Mouse (Mus musculus) stomach, embryonic 15.5 days (tissue): ENCODE measurements around the gene Vipr1. TPM values are rescaled to one million over a fixed set of nuclear protein-coding genes. Genes with fewer than 3 reads are reported as not detected.
A peak's percentile ranks its signal among the peaks of the same experiment; 100 is the strongest.

Source experiments
- ATAC-seq: fragments of 200-750 bp; cut with Nextera tagmentation; 2 replicates; pipeline ENCODE4 v1.8.0; 2017; ENCODE audit warnings: low read depth, moderate number of reproducible peaks, moderate TSS enrichment; ENCODE audit not compliant: insufficient read depth, low FRiP score
- H3K27ac ChIP-seq: fragments of 300-500 bp; sonication (generic); 2 replicates; pipeline ENCODE4 v1.5.1; 2015; ENCODE audit warnings: mild to moderate bottlenecking, inconsistent platforms
- H3K27me3 ChIP-seq: fragments of 300-500 bp; sonication (generic); replicated peaks from 2 replicates; pipeline ENCODE4 v1.6.1; 2015; ENCODE audit warnings: inconsistent platforms
- H3K36me3 ChIP-seq: fragments of 300-500 bp; sonication (generic); 2 replicates; pipeline ENCODE4 v1.6.1; 2015; ENCODE audit warnings: inconsistent platforms
- H3K4me1 ChIP-seq: fragments of 300-500 bp; sonication (generic); 2 replicates; pipeline ENCODE4 v1.6.1; 2015; ENCODE audit warnings: inconsistent platforms
- H3K4me2 ChIP-seq: fragments of 300-500 bp; sonication (generic); 2 replicates; pipeline ENCODE4 v1.6.1; 2015; ENCODE audit warnings: mild to moderate bottlenecking, inconsistent platforms
- H3K4me3 ChIP-seq: fragments of 300-500 bp; sonication (generic); replicated peaks from 2 replicates; pipeline ENCODE4 v1.5.1; 2015; ENCODE audit warnings: inconsistent platforms
- H3K9ac ChIP-seq: fragments of 300-500 bp; sonication (generic); 2 replicates; pipeline ENCODE4 v1.6.1; 2015; ENCODE audit warnings: inconsistent platforms
- H3K9me3 ChIP-seq: fragments of 300-500 bp; sonication (generic); 2 replicates; pipeline ENCODE4 v1.6.1; 2016; ENCODE audit warnings: inconsistent platforms
- WGBS: fragments of 180-500 bp; shearing (Covaris S2); methylation state at CpG from one replicate; pipeline ENCODE4 v1.1.7; 2015; 5-methylcytosine and 5-hydroxymethylcytosine counted together
- polyA plus RNA-seq: library from polyadenylated mRNA; unstranded; fragments of >200 nt; fragmentation: Nextera tagmentation; extraction: Ambion mirVana; gene quantifications from 2 replicates; pipeline ENCODE4 v1.2.1, GENCODE M21; 2015

The Vipr1 gene
- polyA plus RNA-seq, 1 experiment from 2014 or later: 1.6 TPM

DNA sequence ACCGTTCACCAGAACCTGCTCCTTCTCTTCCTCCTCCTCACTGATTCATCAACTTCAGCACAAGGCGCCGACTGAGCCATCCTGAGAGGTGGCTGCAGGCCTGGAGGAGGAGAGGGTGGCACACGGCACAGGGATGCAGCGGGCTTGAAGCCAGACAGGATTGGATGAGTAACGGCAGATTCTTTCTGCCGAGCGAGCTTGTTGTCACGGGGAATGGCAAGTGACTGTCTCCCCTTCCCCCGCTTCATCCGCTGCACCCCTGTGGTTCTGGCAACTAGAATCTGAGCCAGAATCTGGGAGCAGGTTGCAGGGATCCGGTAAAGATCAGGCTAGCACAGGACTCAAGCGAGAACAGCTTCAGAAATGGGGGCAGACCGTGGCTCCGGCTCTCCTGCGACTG, 2.7 kb upstream of the Vipr1 start:
- Histone ChIP-seq H3K4me1 (peaks cover 12% of the 10 kb centered on the region; the same call in 1 of the 2 replicates), H3K9me3 (no peaks in the 10 kb centered on the region), H3K27me3 (peaks cover 51% of the 10 kb centered on the region), H3K27ac (no peak overlapping the region), H3K4me2 (no peak overlapping the region), H3K36me3 (no peaks in the 10 kb centered on the region), H3K9ac (no peak overlapping the region), H3K4me3 (no peak overlapping the region)
- 55% methylated on average over 16 of the region's 16 CpGs for WGBS
- ATAC-seq: no peak

DNA sequence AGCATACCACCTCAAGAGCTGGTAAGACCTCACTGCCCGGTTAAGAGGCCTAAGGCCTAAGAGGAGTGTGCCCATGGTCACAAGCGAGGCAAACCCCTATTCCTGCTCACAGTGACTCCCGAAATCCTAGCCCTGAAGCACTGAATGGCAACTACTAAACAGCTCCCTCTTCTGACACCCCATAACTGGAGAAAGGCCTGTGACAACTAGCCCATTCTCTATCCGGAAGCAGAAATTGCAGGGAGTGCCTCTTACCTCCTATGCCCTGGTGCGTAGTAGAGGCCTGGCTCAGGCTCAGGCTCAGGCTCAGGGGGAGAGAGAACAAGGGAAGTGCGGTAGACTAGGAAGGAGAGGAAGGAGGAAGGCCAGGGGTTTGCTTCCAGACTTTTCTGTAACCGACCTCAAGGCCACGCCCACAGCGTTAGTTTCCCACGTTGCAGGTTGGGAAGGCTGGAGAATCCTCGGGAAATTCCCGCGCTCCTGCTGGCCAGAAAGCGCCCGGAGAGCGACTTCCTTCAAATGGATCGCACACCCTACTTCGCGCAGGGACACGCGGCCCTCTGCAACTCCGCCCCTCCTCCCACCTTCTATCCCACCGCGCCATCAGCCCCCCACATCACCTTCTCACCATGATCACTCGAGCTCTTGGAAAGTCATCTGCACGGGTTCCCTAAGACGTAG, 1.1 kb upstream of the Vipr1 start:
- Histone ChIP-seq H3K4me1 (peaks cover 12% of the 10 kb centered on the region; the same call in 1 of the 2 replicates), H3K36me3 (no peaks in the 10 kb centered on the region), H3K9ac (no peak overlapping the region), H3K4me2 (peak overlapping the region; percentile 100), H3K4me3 (peak overlapping the region; percentile 53), H3K9me3 (no peaks in the 10 kb centered on the region), H3K27ac (no peak overlapping the region), H3K27me3 (peaks cover 51% of the 10 kb centered on the region)
- WGBS: 13% methylated on average over 27 of the region's 27 CpGs
- ATAC-seq: no peak

- Histone ChIP-seq H3K36me3 (no peaks in the 10 kb centered on the region), H3K9ac (peak within 1 kb of the TSS; percentile 42; the same call in 1 of the 2 replicates), H3K27me3 (peaks cover 51% of the 10 kb centered on the region), H3K4me1 (peaks cover 12% of the 10 kb centered on the region; the same call in 1 of the 2 replicates), H3K27ac (no peak within 1 kb of the TSS), H3K4me3 (peak within 1 kb of the TSS; percentile 53), H3K9me3 (no peaks in the 10 kb centered on the region), H3K4me2 (peak within 1 kb of the TSS; percentile 100)
- WGBS: 0% methylated on average over 26 of the region's 26 CpGs
- ATAC-seq: peak; percentile 72
These were observed 515 bp upstream of the Vipr1 start, which contains the start of gene Lyzl4 for GRCm38 (mm10) chr9:121642001-121642400. Lyzl4 (minus strand) TSS chr9:121642096.

DNA sequence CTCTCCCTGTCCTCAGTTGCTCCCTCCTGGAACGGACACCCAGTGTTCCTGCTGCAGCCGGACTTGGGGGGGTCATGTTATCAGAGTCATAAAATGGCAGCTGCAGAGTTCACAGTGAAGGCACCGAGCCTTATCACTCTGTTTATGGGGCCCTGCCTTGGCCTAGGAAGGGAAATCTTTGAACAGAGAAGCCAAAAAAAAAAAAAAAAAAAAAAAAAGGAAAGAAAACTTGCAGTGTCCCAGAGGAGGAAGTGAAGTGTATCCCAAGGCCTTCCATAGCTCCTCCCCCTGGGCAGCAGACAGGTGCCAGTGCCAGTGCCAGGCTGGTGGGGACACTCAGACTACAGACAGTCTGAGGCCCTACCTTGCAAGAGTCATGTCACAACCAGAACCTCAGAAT, 2.3 kb downstream of the Vipr1 start:
- no peak for ATAC-seq
- 53% methylated on average over 3 of the region's 3 CpGs for WGBS

GRCm38 (mm10) chr9:121647026-121647425, 4.5 kb downstream of the Vipr1 start:
- no peaks in the 10 kb centered on the region for H3K36me3 ChIP-seq
- no peak overlapping the region for H3K4me2 ChIP-seq
- no peaks in the 10 kb centered on the region for H3K9me3 ChIP-seq
- H3K4me1 ChIP-seq: peaks cover 5% of the 10 kb centered on the region; the same call in 1 of the 2 replicates
- H3K4me3 ChIP-seq: no peak overlapping the region
- H3K27me3 ChIP-seq: peaks cover 23% of the 10 kb centered on the region
- no peak overlapping the region for H3K27ac ChIP-seq
- WGBS: 55% methylated on average over 7 of the region's 7 CpGs
- no peak for ATAC-seq
- no peak overlapping the region for H3K9ac ChIP-seq

More for the DNA sequence above, 2.3 kb downstream of the Vipr1 start:
- Histone ChIP-seq H3K4me2 (no peak overlapping the region), H3K4me1 (peaks cover 12% of the 10 kb centered on the region; the same call in 1 of the 2 replicates), H3K27me3 (peaks cover 45% of the 10 kb centered on the region), H3K4me3 (no peak overlapping the region), H3K9ac (no peak overlapping the region), H3K9me3 (no peaks in the 10 kb centered on the region), H3K36me3 (no peaks in the 10 kb centered on the region), H3K27ac (no peak overlapping the region)

DNA sequence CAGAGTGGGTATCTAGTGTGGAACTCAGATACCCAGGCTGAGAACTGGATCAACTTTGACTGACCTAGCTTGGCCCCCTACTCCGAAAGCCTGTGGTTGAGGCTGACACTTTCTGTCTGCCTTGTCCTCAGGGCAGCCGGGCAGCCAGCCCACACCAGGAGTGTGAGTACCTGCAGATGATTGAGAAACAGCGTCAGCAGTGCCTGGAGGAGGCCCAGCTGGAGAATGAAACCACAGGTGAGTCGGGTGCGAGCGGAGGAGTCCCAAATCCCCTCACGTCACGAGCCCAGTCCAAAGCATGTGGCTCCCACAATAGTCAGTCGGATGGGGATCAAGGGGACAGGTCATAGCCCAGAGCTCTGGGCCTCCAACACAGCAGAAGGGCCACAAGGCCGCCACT, 11.2 kb downstream of the Vipr1 start:
- Histone ChIP-seq H3K4me1 (no peaks in the 10 kb centered on the region), H3K4me2 (no peak overlapping the region), H3K9me3 (no peaks in the 10 kb centered on the region), H3K27ac (no peak overlapping the region), H3K9ac (no peak overlapping the region), H3K4me3 (no peak overlapping the region), H3K27me3 (no peaks in the 10 kb centered on the region), H3K36me3 (no peaks in the 10 kb centered on the region)
- WGBS: 84% methylated on average over 10 of the region's 10 CpGs
- ATAC-seq: no peak

- WGBS: 85% methylated on average over 5 of the region's 5 CpGs
- ATAC-seq: no peak
- Histone ChIP-seq H3K9ac (no peak overlapping the region), H3K4me3 (no peak overlapping the region), H3K4me2 (no peak overlapping the region), H3K27ac (no peak overlapping the region), H3K36me3 (no peaks in the 10 kb centered on the region), H3K9me3 (no peaks in the 10 kb centered on the region), H3K4me1 (no peaks in the 10 kb centered on the region), H3K27me3 (no peaks in the 10 kb centered on the region)
These were observed 13.8 kb downstream of the Vipr1 start for GRCm38 (mm10) chr9:121656322-121656721.

GRCm38 (mm10) chr9:121657143-121657542, 14.6 kb downstream of the Vipr1 start:
- H3K4me2 ChIP-seq: no peak overlapping the region
- H3K27me3 ChIP-seq: no peaks in the 10 kb centered on the region
- ATAC-seq: no peak
- 59% methylated on average over 13 of the region's 13 CpGs for WGBS
- no peaks in the 10 kb centered on the region for H3K4me1 ChIP-seq
- H3K4me3 ChIP-seq: no peak overlapping the region
- H3K9me3 ChIP-seq: no peaks in the 10 kb centered on the region
- no peaks in the 10 kb centered on the region for H3K36me3 ChIP-seq
- no peak overlapping the region for H3K9ac ChIP-seq
- no peak overlapping the region for H3K27ac ChIP-seq

GRCm38 (mm10) chr9:121658248-121658647, 15.7 kb downstream of the Vipr1 start:
- no peak overlapping the region for H3K9ac ChIP-seq
- ATAC-seq: no peak
- 56% methylated on average over 7 of the region's 7 CpGs for WGBS
- H3K9me3 ChIP-seq: no peaks in the 10 kb centered on the region
- H3K36me3 ChIP-seq: no peaks in the 10 kb centered on the region
- H3K27me3 ChIP-seq: no peaks in the 10 kb centered on the region
- H3K4me1 ChIP-seq: no peaks in the 10 kb centered on the region
- no peak overlapping the region for H3K4me3 ChIP-seq
- H3K27ac ChIP-seq: no peak overlapping the region
- H3K4me2 ChIP-seq: no peak overlapping the region

DNA sequence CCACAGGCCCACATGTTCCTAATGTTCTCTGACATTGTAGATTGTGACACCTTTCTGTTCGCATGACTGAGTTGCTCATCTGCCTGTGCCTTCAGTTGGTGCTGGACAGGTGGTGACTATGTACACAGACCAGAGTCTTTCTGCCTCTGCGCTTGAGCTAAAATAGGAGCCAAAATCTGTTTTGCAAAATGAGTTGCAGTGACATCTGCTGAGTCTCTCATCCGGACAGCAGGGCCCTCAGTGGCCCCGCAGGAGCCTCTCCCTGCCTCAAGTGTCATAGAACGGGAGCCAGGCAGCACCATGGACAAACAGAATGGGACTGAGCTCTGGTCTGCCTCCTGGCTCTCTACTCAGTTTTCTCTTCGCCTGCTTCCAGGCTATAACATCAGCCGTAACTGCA, 17.3 kb downstream of the Vipr1 start:
- no peak overlapping the region for H3K4me2 ChIP-seq
- WGBS: 71% methylated on average over 7 of the region's 7 CpGs
- H3K27me3 ChIP-seq: no peaks in the 10 kb centered on the region
- H3K27ac ChIP-seq: no peak overlapping the region
- H3K9ac ChIP-seq: no peak overlapping the region
- no peaks in the 10 kb centered on the region for H3K36me3 ChIP-seq
- ATAC-seq: no peak
- no peaks in the 10 kb centered on the region for H3K9me3 ChIP-seq
- H3K4me3 ChIP-seq: no peak overlapping the region
- H3K4me1 ChIP-seq: no peaks in the 10 kb centered on the region

DNA sequence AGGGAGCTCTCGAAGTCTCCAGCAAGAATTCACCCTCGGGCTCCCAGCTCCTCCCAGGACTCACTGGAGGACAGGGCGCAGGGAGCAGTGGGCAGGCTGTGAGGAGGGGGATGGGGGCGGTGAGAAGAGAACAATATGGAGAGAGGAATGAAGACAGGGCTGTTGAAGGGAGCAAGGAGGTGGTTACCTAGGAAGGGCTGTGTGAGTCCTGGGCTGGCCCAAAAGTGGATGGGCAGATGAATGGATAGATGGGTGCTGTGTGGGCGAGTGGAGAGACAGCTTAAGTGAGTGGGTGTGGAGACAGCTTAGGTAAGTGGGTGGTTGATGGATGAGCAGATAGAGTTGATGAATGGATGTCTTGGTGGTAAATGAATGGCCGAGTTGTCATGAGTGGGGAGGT, 21.0 kb downstream of the Vipr1 start:
- no peaks in the 10 kb centered on the region for H3K36me3 ChIP-seq
- H3K4me3 ChIP-seq: no peak overlapping the region
- peaks cover 10% of the 10 kb centered on the region; the same call in 1 of the 2 replicates for H3K27me3 ChIP-seq
- no peak overlapping the region for H3K27ac ChIP-seq
- no peak overlapping the region for H3K9ac ChIP-seq
- no peak overlapping the region for H3K4me2 ChIP-seq
- peaks cover 11% of the 10 kb centered on the region; the same call in 1 of the 2 replicates for H3K4me1 ChIP-seq
- no peaks in the 10 kb centered on the region for H3K9me3 ChIP-seq
- no peak for ATAC-seq
- WGBS: 69% methylated on average over 6 of the region's 6 CpGs

DNA sequence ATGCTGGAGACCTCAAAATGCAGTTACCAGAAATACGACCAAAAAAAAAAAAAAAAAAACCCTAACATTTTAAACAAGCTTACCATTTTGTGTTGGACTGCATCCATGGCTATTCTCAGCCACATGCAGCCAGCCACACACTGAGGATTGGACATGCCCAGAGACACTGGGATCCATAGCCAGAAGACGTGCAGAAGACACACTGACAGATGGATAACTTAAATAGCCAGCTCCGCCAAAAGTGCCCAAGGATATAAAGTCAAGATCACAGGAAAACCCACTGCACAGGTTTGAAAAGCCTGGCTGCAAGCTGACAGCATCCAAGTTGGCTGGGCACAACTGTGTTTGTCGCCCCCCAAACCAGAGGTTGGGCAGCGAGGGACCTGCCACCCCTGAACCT, 21.6 kb downstream of the Vipr1 start:
- WGBS: 75% methylated on average over 5 of the region's 5 CpGs
- Histone ChIP-seq H3K4me3 (no peak overlapping the region), H3K9ac (no peak overlapping the region), H3K4me2 (no peak overlapping the region), H3K36me3 (no peaks in the 10 kb centered on the region), H3K27ac (no peak overlapping the region), H3K4me1 (peaks cover 13% of the 10 kb centered on the region; the same call in 1 of the 2 replicates), H3K9me3 (no peaks in the 10 kb centered on the region), H3K27me3 (peaks cover 16% of the 10 kb centered on the region)
- ATAC-seq: no peak
